Mouse (Mus musculus): ENCODE results near the gene Igfbp1.
A peak's percentile ranks its signal among the peaks of the same experiment; 100 is the strongest.

Gene Igfbp1

GRCm38 (mm10) chr11:7195312-7195685 is 2.3 kb upstream of the Igfbp1 start:
- no peak for DNase-seq (ENCODE audit: low spot score)

GRCm38 (mm10) chr11:7198006-7198405 is 424 bp downstream of the Igfbp1 start:
- DNase-seq (ENCODE audit: low spot score) = no peak

GRCm38 (mm10) chr11:7198481-7199256 is 1.1 kb downstream of the Igfbp1 start:
- DNase-seq (ENCODE audit: low spot score) = no peak

- peak; percentile 82 for DNase-seq (ENCODE audit: low spot score)
Measured at GRCm38 (mm10) chr11:7199736-7200392, 2.3 kb downstream of the Igfbp1 start.

GRCm38 (mm10) chr11:7200393-7200783 is 2.8 kb downstream of the Igfbp1 start:
- DNase-seq (ENCODE audit: low spot score) = no peak

- DNase-seq (ENCODE audit: low spot score) = no peak
Measured at GRCm38 (mm10) chr11:7202206-7202605, 4.6 kb downstream of the Igfbp1 start.

- no peak for DNase-seq (ENCODE audit: low spot score)
Measured at GRCm38 (mm10) chr11:7203846-7204245, 6.3 kb downstream of the Igfbp1 start.

- DNase-seq (ENCODE audit: low spot score) = peak; percentile 87
Measured at GRCm38 (mm10) chr11:7210343-7210742, 12.8 kb downstream of the Igfbp1 start.

GRCm38 (mm10) chr11:7211211-7211610 is 13.6 kb downstream of the Igfbp1 start:
- DNase-seq (ENCODE audit: low spot score) = no peak

GRCm38 (mm10) chr11:7212126-7212798 is 14.7 kb downstream of the Igfbp1 start:
- DNase-seq (ENCODE audit: low spot score) = no peak

- peak; percentile 11 for DNase-seq (ENCODE audit: low spot score)
Measured at GRCm38 (mm10) chr11:7213161-7213500, 15.5 kb downstream of the Igfbp1 start.

GRCm38 (mm10) chr11:7213501-7214341 is 16.1 kb downstream of the Igfbp1 start, which contains the start of gene Igfbp3:
TSS of gene Igfbp3 (minus strand) at chr11:7213923.
- DNase-seq (ENCODE audit: low spot score) = peak; percentile 68

GRCm38 (mm10) chr11:7214342-7214660 is 16.7 kb downstream of the Igfbp1 start:
- DNase-seq (ENCODE audit: low spot score) = no peak

GRCm38 (mm10) chr11:7214761-7215160 is 17.2 kb downstream of the Igfbp1 start:
- DNase-seq (ENCODE audit: low spot score) = peak; percentile 79

GRCm38 (mm10) chr11:7215703-7216102 is 18.1 kb downstream of the Igfbp1 start:
- peak; percentile 72 for DNase-seq (ENCODE audit: low spot score)

GRCm38 (mm10) chr11:7221826-7222225 is 24.2 kb downstream of the Igfbp1 start:
- peak; percentile 24 for DNase-seq (ENCODE audit: low spot score)

GRCm38 (mm10) chr11:7226200-7226599 is 28.6 kb downstream of the Igfbp1 start:
- DNase-seq (ENCODE audit: low spot score) = no peak

GRCm38 (mm10) chr11:7226810-7227550 is 29.4 kb downstream of the Igfbp1 start:
- no peak for DNase-seq (ENCODE audit: low spot score)

- DNase-seq (ENCODE audit: low spot score) = no peak
Measured at GRCm38 (mm10) chr11:7228107-7228506, 30.5 kb downstream of the Igfbp1 start.

GRCm38 (mm10) chr11:7230000-7230399 is 32.4 kb downstream of the Igfbp1 start:
- no peak for DNase-seq (ENCODE audit: low spot score)

- DNase-seq (ENCODE audit: low spot score) = no peak
Measured at GRCm38 (mm10) chr11:7231958-7232357, 34.4 kb downstream of the Igfbp1 start.

GRCm38 (mm10) chr11:7233333-7233732 is 35.8 kb downstream of the Igfbp1 start:
- no peak for DNase-seq (ENCODE audit: low spot score)
